In the genomic region with DNA sequence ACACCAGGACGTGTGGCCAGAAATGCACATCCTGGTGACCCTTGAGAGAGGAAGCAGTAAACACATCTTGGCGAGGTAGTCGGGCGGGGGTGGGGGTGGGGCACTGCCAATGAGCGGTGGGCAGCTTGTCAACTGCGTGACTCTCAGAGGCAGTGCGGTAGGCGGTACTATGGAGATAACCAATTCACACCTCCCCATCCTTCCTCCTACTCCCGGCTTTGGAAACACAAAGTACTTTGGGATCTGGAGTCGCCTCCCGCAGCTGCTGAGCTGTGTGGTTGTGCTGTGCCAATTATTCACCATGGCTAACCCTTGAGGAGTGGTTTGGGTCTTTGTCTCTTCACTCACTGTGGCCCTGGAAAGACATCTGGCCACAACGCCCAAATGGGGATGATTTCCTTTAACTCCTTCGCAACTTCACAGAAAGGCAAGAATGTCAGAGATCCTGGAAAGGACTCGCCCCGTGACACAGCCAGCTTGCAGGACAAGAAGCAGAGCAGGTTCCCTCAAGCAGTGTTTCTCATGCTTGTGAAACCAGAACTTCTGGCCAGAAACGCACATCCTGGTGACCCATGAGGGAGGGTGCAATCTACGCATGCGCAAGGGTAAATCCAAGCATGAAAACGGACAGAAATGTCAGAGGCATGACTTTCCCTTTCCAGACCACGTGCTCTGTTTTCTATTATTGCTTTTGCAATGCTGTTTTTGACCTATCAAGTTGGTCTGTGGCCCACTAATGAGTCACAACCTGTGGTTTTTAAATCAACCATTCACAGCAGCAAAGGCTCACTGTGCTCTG, we compare ENCODE assay signal across 1 mouse cellular context.
TF ChIP-seq lines count a peak whose summit lies in the region.

No protein-coding gene starts in this region.

TF ChIP-seq in MEL, 35 proteins besides CTCF, POLR2A, EP300 and RAD21 (continued from another document):
- TF ChIP-seq HCFC1 (IDR thresholded peaks at IDR 0.05; ENCODE audit: low read depth, low read length) (peak; percentile 64), MYC (IDR thresholded peaks at IDR 0.05; ENCODE audit: low read depth, low read length) (peak; percentile 99), ZMIZ1 (IDR thresholded peaks at IDR 0.05; ENCODE audit: low read depth, low read length) (no peak), USF2 (IDR thresholded peaks at IDR 0.05; ENCODE audit: borderline replicate concordance in 1 of 2, insufficient read depth in 1 of 2, low read depth in 1 of 2, low read length in 2 of 2) (0 out of 4 replicates have a peak, but pooled peaks of 1 of the 2 experiments have one; percentile 44), MAZ (IDR thresholded peaks at IDR 0.05; ENCODE audit: low read depth, low read length) (no peak), ETS1 (IDR thresholded peaks at IDR 0.05; ENCODE audit: low read depth, low read length) (peak; percentile 66), POLR2AphosphoS2 (IDR thresholded peaks at IDR 0.05; ENCODE audit: low read length) (peak; percentile 43; the same call in 1 of the 2 replicates), TBP (IDR thresholded peaks at IDR 0.05; ENCODE audit: low read depth, low read length) (peak; percentile 59; the same call in 1 of the 2 replicates), SIN3A (IDR thresholded peaks at IDR 0.05; ENCODE audit: low read length) (peak; percentile 93), ELF1 (IDR thresholded peaks at IDR 0.05; ENCODE audit: low read depth, low read length) (0 out of 2 replicates have a peak, but pooled peaks have one; percentile 39), KAT2A (conservative IDR thresholded peaks at IDR 0.05; ENCODE audit: low read depth, low read length) (no peak), GABPA (IDR thresholded peaks at IDR 0.05; ENCODE audit: low read depth, low read length) (no peak)
